Mouse (Mus musculus) spleen, adult 2 months (tissue): ENCODE measurements at regions not wholly inside any gene's neighbourhood (a gene's known extent, or its start where the extent isn't known, plus 50 kb on each side); places are given as distances from the start of the nearest gene placed in this dataset.

Experiments used
- DNase-seq, 2 experiments: peaks; one replicate each; pipeline versions ENCODE4 v3.0.0 to v3.0.0-alpha.2; 2012 to 2021; ENCODE audit warnings: low spot score in 2 of 2, low read depth in 1 of 2
- H3K27ac ChIP-seq: fragments of 200-500 bp; 2 replicates; pipeline ENCODE4 v1.5.1; 2012; ENCODE audit warnings: low read length, inconsistent platforms; ENCODE audit not compliant: insufficient read depth
- H3K27me3 ChIP-seq: fragments of 200-500 bp; 2 replicates; pipeline ENCODE4 v1.6.1; 2012; ENCODE audit warnings: mild to moderate bottlenecking, moderate library complexity, low read length, inconsistent platforms; ENCODE audit not compliant: control insufficient read depth, insufficient read depth
- H3K36me3 ChIP-seq: fragments of 200-500 bp; 2 replicates; pipeline ENCODE4 v1.6.1; 2012; ENCODE audit warnings: mild to moderate bottlenecking, low read length, inconsistent platforms; ENCODE audit not compliant: control insufficient read depth, insufficient read depth
- H3K4me1 ChIP-seq: fragments of 200-500 bp; 2 replicates; pipeline ENCODE4 v1.6.1; 2011; ENCODE audit warnings: inconsistent platforms; ENCODE audit not compliant: control insufficient read depth, insufficient read depth, insufficient read length
- H3K4me3 ChIP-seq: fragments of 200-500 bp; 2 replicates; pipeline ENCODE4 v1.5.1; 2011; ENCODE audit warnings: mild to moderate bottlenecking, inconsistent platforms; ENCODE audit not compliant: insufficient read depth, insufficient read length; ENCODE audit errors: extremely low read depth
- CTCF ChIP-seq: fragments of 200-500 bp; IDR thresholded peaks from 2 replicates; pipeline ENCODE4 v1.5.1; 2011; ENCODE audit warnings: mild to moderate bottlenecking, inconsistent platforms; ENCODE audit not compliant: insufficient read depth, insufficient read length, insufficient replicate concordance; ENCODE audit errors: extremely low read depth
- POLR2A ChIP-seq: fragments of 200-500 bp; IDR thresholded peaks from 2 replicates; pipeline ENCODE4 v1.6.1; 2011; ENCODE audit warnings: low read depth, low read length, inconsistent platforms
- WGBS: fragments of 180-500 bp; shearing (Covaris S2); methylation state at CpG from one replicate; pipeline ENCODE4 v1.1.7; 2018; 5-methylcytosine and 5-hydroxymethylcytosine counted together

- H3K4me3 ChIP-seq: no peak overlapping the region
- H3K4me1 ChIP-seq: no peaks in the 10 kb centered on the region
- WGBS: 89% methylated on average over 1 of the region's 1 CpGs
- no peak overlapping the region for H3K27ac ChIP-seq
- H3K36me3 ChIP-seq: no peaks in the 10 kb centered on the region
- TF ChIP-seq POLR2A (no peak), CTCF (no peak)
- no peak for DNase-seq
- no peaks in the 10 kb centered on the region for H3K27me3 ChIP-seq
Measured at GRCm38 (mm10) chr3:143619125-143619524, 585.9 kb downstream of the Lmo4 start.

GRCm38 (mm10) chr3:143614895-143615294, 590.1 kb downstream of the Lmo4 start:
- Histone ChIP-seq H3K4me3 (no peak overlapping the region), H3K36me3 (no peaks in the 10 kb centered on the region)
- WGBS: 89% methylated on average over 5 of the region's 5 CpGs

GRCm38 (mm10) chr3:143614004-143614403, 591.0 kb downstream of the Lmo4 start:
- Histone ChIP-seq H3K4me1 (no peaks in the 10 kb centered on the region), H3K4me3 (no peak overlapping the region), H3K27me3 (no peaks in the 10 kb centered on the region), H3K36me3 (no peaks in the 10 kb centered on the region), H3K27ac (no peak overlapping the region)
- no peak for TF ChIP-seq CTCF
- no peak for TF ChIP-seq POLR2A
- DNase-seq: no peak
- 87% methylated on average over 3 of the region's 3 CpGs for WGBS

More at GRCm38 (mm10) chr3:143614895-143615294, 590.1 kb downstream of the Lmo4 start:
- no peak for DNase-seq
- Histone ChIP-seq H3K27ac (no peak overlapping the region), H3K27me3 (no peaks in the 10 kb centered on the region), H3K4me1 (no peaks in the 10 kb centered on the region)
- TF ChIP-seq CTCF (no peak), POLR2A (no peak)

- TF ChIP-seq CTCF (no peak), POLR2A (no peak)
- no peak for DNase-seq
- H3K27me3 ChIP-seq: no peaks in the 10 kb centered on the region
- H3K36me3 ChIP-seq: no peaks in the 10 kb centered on the region
- H3K4me3 ChIP-seq: no peak overlapping the region
- no peaks in the 10 kb centered on the region for H3K4me1 ChIP-seq
- WGBS: 73% methylated on average over 2 of the region's 2 CpGs
- H3K27ac ChIP-seq: no peak overlapping the region
Measured at GRCm38 (mm10) chr3:143609673-143610072, 595.3 kb downstream of the Lmo4 start.

GRCm38 (mm10) chr3:143599120-143599519, 605.9 kb downstream of the Lmo4 start:
- WGBS: 9% methylated on average over 2 of the region's 2 CpGs
- no peak overlapping the region for H3K4me3 ChIP-seq
- no peaks in the 10 kb centered on the region for H3K4me1 ChIP-seq
- TF ChIP-seq CTCF: peak; percentile 73; the same call in 1 of the 2 replicates
- no peak for TF ChIP-seq POLR2A
- H3K27ac ChIP-seq: no peak overlapping the region
- peak; percentile 29 to 79 for DNase-seq
- H3K36me3 ChIP-seq: no peaks in the 10 kb centered on the region
- H3K27me3 ChIP-seq: no peaks in the 10 kb centered on the region

GRCm38 (mm10) chr3:143596949-143597593, 607.9 kb downstream of the Lmo4 start:
- Histone ChIP-seq H3K4me3 (no peak overlapping the region), H3K27ac (no peak overlapping the region), H3K36me3 (no peaks in the 10 kb centered on the region), H3K27me3 (no peaks in the 10 kb centered on the region), H3K4me1 (no peaks in the 10 kb centered on the region)
- 76% methylated on average over 11 of the region's 11 CpGs for WGBS
- DNase-seq: no peak
- no peak for TF ChIP-seq POLR2A
- TF ChIP-seq CTCF: no peak

- Histone ChIP-seq H3K4me1 (no peaks in the 10 kb centered on the region), H3K4me3 (no peak overlapping the region), H3K27ac (no peak overlapping the region), H3K27me3 (no peaks in the 10 kb centered on the region), H3K36me3 (no peaks in the 10 kb centered on the region)
- TF ChIP-seq POLR2A: no peak
- no peak for TF ChIP-seq CTCF
- DNase-seq: no peak
- 87% methylated on average over 5 of the region's 5 CpGs for WGBS
Measured at GRCm38 (mm10) chr3:143596011-143596683, 608.9 kb downstream of the Lmo4 start.
